ENCODE assay signal across 8 mouse cellular contexts in the genomic region with DNA sequence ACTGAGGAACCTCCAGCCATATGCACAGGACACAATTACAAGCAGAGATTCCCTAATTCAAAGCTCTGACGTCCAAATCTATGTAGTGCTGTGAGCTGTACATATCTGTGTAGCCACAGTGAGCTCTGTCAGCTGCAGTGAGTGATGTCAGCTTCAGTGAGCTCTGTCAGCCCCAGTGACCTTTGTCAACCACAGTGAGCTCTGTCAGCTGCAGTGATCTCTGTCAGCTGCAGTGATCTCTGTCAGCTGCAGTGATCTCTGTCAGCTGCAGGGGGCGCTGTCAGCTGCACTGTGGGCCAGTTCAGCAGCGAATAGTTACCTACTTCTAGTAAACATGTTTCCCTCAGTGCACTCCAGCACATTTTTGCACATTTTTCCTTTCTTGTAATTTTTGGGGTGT. TPM values are rescaled to one million over a fixed set of nuclear protein-coding genes. Genes with fewer than 3 reads are reported as not detected.
A peak's percentile ranks its signal among the peaks of the same experiment; 100 is the strongest.
DNase-seq lines count a peak whose midpoint lies in the region; ATAC-seq lines count a peak whose summit lies in the region.

No protein-coding gene starts in this region.

- no peak overlapping the region for H3K27ac ChIP-seq in hindbrain, embryonic 14.5 days
- H3K27ac ChIP-seq in hindbrain, embryonic 12.5 days, result no peak overlapping the region
- no peak overlapping the region for H3K27ac ChIP-seq in embryonic facial prominence, embryonic 14.5 days (replicated peaks; ENCODE audit: low read depth, low read length)
- H3K27ac ChIP-seq in forebrain, embryonic 13.5 days, result no peak overlapping the region

- H3K9ac ChIP-seq in hindbrain, embryonic 14.5 days, result no peak overlapping the region
- H3K9ac ChIP-seq in hindbrain, embryonic 12.5 days, result no peak overlapping the region
- H3K9ac ChIP-seq in embryonic facial prominence, embryonic 14.5 days (ENCODE audit: low read depth, low read length), result no peak overlapping the region
- H3K9ac ChIP-seq in forebrain, embryonic 13.5 days, result no peak overlapping the region

- H3K4me1 ChIP-seq in hindbrain, embryonic 14.5 days (replicated peaks; ENCODE audit: control insufficient read depth, insufficient read depth, low read length), result peaks cover 27% of the 10 kb centered on the region; the same call in 1 of the 2 replicates
- H3K4me1 ChIP-seq in hindbrain, embryonic 12.5 days, result peaks cover 12% of the 10 kb centered on the region
- H3K4me1 ChIP-seq in embryonic facial prominence, embryonic 14.5 days (ENCODE audit: control insufficient read depth, insufficient read depth, low read length), result no peaks in the 10 kb centered on the region
- H3K4me1 ChIP-seq in forebrain, embryonic 13.5 days, result no peaks in the 10 kb centered on the region

- 0 out of 2 replicates have a peak, but pooled peaks have one; percentile 15 for ATAC-seq in hindbrain, embryonic 14.5 days (ENCODE audit: low FRiP score)
- ATAC-seq in hindbrain, embryonic 12.5 days (ENCODE audit: low FRiP score), result no peak
- peak; percentile 30 for ATAC-seq in embryonic facial prominence, embryonic 14.5 days (ENCODE audit: low read depth)
- ATAC-seq in forebrain, embryonic 13.5 days, result no peak

- H3K4me3 ChIP-seq in hindbrain, embryonic 14.5 days (replicated peaks; ENCODE audit: low read length), result no peak overlapping the region
- no peak overlapping the region for H3K4me3 ChIP-seq in hindbrain, embryonic 12.5 days
- H3K4me3 ChIP-seq in embryonic facial prominence, embryonic 14.5 days (ENCODE audit: low read depth, low read length), result no peak overlapping the region
- H3K4me3 ChIP-seq in forebrain, embryonic 13.5 days, result no peak overlapping the region

- no peak overlapping the region for H3K4me2 ChIP-seq in hindbrain, embryonic 14.5 days (replicated peaks)
- no peak overlapping the region for H3K4me2 ChIP-seq in hindbrain, embryonic 12.5 days (replicated peaks)
- H3K4me2 ChIP-seq in embryonic facial prominence, embryonic 14.5 days (ENCODE audit: low read depth, low read length), result no peak overlapping the region
- H3K4me2 ChIP-seq in forebrain, embryonic 13.5 days, result no peak overlapping the region

- no peaks in the 10 kb centered on the region for H3K36me3 ChIP-seq in hindbrain, embryonic 14.5 days (replicated peaks; ENCODE audit: control insufficient read depth, insufficient read depth)
- no peaks in the 10 kb centered on the region for H3K36me3 ChIP-seq in hindbrain, embryonic 12.5 days
- no peaks in the 10 kb centered on the region for H3K36me3 ChIP-seq in embryonic facial prominence, embryonic 14.5 days (ENCODE audit: control insufficient read depth, insufficient read depth, low read length)
- no peaks in the 10 kb centered on the region for H3K36me3 ChIP-seq in forebrain, embryonic 13.5 days (ENCODE audit: poor library complexity, severe bottlenecking)

- H3K27me3 ChIP-seq in hindbrain, embryonic 14.5 days (ENCODE audit: control insufficient read depth, insufficient read depth, low read length), result no peaks in the 10 kb centered on the region; the same call in 1 of the 2 replicates
- peaks cover 4% of the 10 kb centered on the region; the same call in 1 of the 2 replicates for H3K27me3 ChIP-seq in hindbrain, embryonic 12.5 days
- H3K27me3 ChIP-seq in embryonic facial prominence, embryonic 14.5 days (replicated peaks; ENCODE audit: control insufficient read depth, insufficient read depth, low read length), result peaks cover 10% of the 10 kb centered on the region
- peaks cover under 1% of the 10 kb centered on the region; the same call in 1 of the 2 replicates for H3K27me3 ChIP-seq in forebrain, embryonic 13.5 days

- DNase-seq in hindbrain, embryonic 14.5 days (ENCODE audit: low spot score), result no peak
- peak; percentile 57 for DNase-seq in 416B (ENCODE audit: low read depth)
- peak; percentile 23 for DNase-seq in ES-CJ7 (ENCODE audit: low read depth, low spot score)
- DNase-seq in embryonic facial prominence, embryonic 14.5 days (ENCODE audit: low spot score), result peak; percentile 35
- peak; percentile 25 to 34 for DNase-seq in layer of hippocampus, postnatal 36 days
- DNase-seq in right cerebral cortex, postnatal 25 days, result peak; percentile 23

- no peaks in the 10 kb centered on the region for H3K9me3 ChIP-seq in hindbrain, embryonic 14.5 days (ENCODE audit: control insufficient read depth, low read length)
- H3K9me3 ChIP-seq in hindbrain, embryonic 12.5 days (replicated peaks), result no peaks in the 10 kb centered on the region
- H3K9me3 ChIP-seq in embryonic facial prominence, embryonic 14.5 days (ENCODE audit: control insufficient read depth, low read length), result no peaks in the 10 kb centered on the region
- no peaks in the 10 kb centered on the region for H3K9me3 ChIP-seq in forebrain, embryonic 13.5 days (replicated peaks)

- 23% methylated on average over 3 of the region's 3 CpGs for WGBS in hindbrain, embryonic 14.5 days
- WGBS in hindbrain, embryonic 12.5 days, result 22% methylated on average over 3 of the region's 3 CpGs
- 26% methylated on average over 3 of the region's 3 CpGs for WGBS in embryonic facial prominence, embryonic 14.5 days
- 25% methylated on average over 3 of the region's 3 CpGs for WGBS in forebrain, embryonic 13.5 days

RNA-seq across cellular contexts. Expression of a gene that starts 10.2 kb away (rescaled TPM):
- polyA plus RNA-seq in hindbrain, embryonic 14.5 days (2014; fragmentation: Nextera tagmentation; extraction: Ambion mirVana), result 56.5 and 63.2 TPM in 2 replicates
- 19.0 and 28.3 TPM in 2 replicates for polyA plus RNA-seq in hindbrain, embryonic 12.5 days (2016; fragmentation: Nextera tagmentation; extraction: Ambion mirVana)
- polyA plus RNA-seq in embryonic facial prominence, embryonic 14.5 days (2014; fragmentation: Nextera tagmentation; extraction: Ambion mirVana), result 5.8 and 6.7 TPM in 2 replicates
- total RNA-seq in layer of hippocampus, postnatal 36 days (2021), result not detected
- polyA plus RNA-seq in forebrain, embryonic 13.5 days (2015; fragmentation: Nextera tagmentation; extraction: Ambion mirVana), result 0.22 and 0.54 TPM in 2 replicates

Comparison
In these comparisons a context has a peak if more than half of its experiments do, and no peak if none do; other contexts are left out.
1. ATAC-seq: peak in hindbrain, embryonic 14.5 days (single experiment) and embryonic facial prominence, embryonic 14.5 days (single experiment); none in hindbrain, embryonic 12.5 days (single experiment) and forebrain, embryonic 13.5 days (single experiment).